Mouse (Mus musculus) liver, embryonic 14.5 days (tissue): ENCODE measurements around the gene Txnip. TPM values are rescaled to one million over a fixed set of nuclear protein-coding genes. Genes with fewer than 3 reads are reported as not detected.

Experiments
- ATAC-seq: fragments of 200-750 bp; cut with Nextera tagmentation; 2 replicates; pipeline ENCODE4 v1.8.0; 2017; ENCODE audit warnings: moderate number of reproducible peaks, mild to moderate bottlenecking, moderate library complexity; ENCODE audit not compliant: insufficient read depth
- DNase-seq, 3 experiments: peaks; one replicate each; pipeline ENCODE4 v3.0.0-alpha.2; 2012 to 2013; ENCODE audit warnings: low read depth in 3 of 3, low spot score in 3 of 3
- H3K27ac ChIP-seq: fragments of 300-500 bp; sonication (generic); 2 replicates; pipeline ENCODE4 v1.5.1; 2014; ENCODE audit warnings: moderate library complexity, mild to moderate bottlenecking, control low read depth, inconsistent platforms
- H3K27me3 ChIP-seq: fragments of 300-500 bp; sonication (generic); 2 replicates; pipeline ENCODE4 v1.6.1; 2014; ENCODE audit warnings: mild to moderate bottlenecking, low read length, moderate library complexity; ENCODE audit not compliant: control insufficient read depth, insufficient read depth
- H3K36me3 ChIP-seq: fragments of 300-500 bp; sonication (generic); replicated peaks from 2 replicates; pipeline ENCODE4 v1.6.1; 2014; ENCODE audit warnings: low read depth; ENCODE audit not compliant: control insufficient read depth, insufficient read depth
- H3K4me1 ChIP-seq, 2 experiments: fragments of 200-500 bp in 1 of 2; fragments of 300-500 bp in 1 of 2; sonication (generic) in 1 of 2; replicated peaks; 2 replicates each; pipeline ENCODE4 v1.6.1; 2012 to 2014; ENCODE audit warnings: antibody characterized with exemption in 1 of 2, inconsistent platforms in 1 of 2, low read length in 1 of 2; ENCODE audit not compliant: control insufficient read depth in 2 of 2, insufficient read depth in 2 of 2
- H3K4me2 ChIP-seq: fragments of 300-500 bp; sonication (generic); 2 replicates; pipeline ENCODE4 v1.6.1; 2014; ENCODE audit warnings: low read depth, mild to moderate bottlenecking, control low read depth, moderate library complexity
- H3K4me3 ChIP-seq, 2 experiments: fragments of 200-500 bp in 1 of 2; fragments of 300-500 bp in 1 of 2; sonication (generic) in 1 of 2; 2 replicates each; pipeline ENCODE4 v1.5.1; 2012 to 2014; ENCODE audit warnings: low read depth in 2 of 2, low read length in 2 of 2, mild to moderate bottlenecking in 2 of 2, control low read depth in 1 of 2, inconsistent platforms in 1 of 2, moderate library complexity in 1 of 2; ENCODE audit not compliant: insufficient read depth in 1 of 2
- H3K9ac ChIP-seq: fragments of 300-500 bp; sonication (generic); replicated peaks from 2 replicates; pipeline ENCODE4 v1.6.1; 2014; ENCODE audit warnings: mild to moderate bottlenecking, control low read depth, moderate library complexity
- H3K9me3 ChIP-seq: fragments of 300-500 bp; sonication (generic); 2 replicates; pipeline ENCODE4 v1.6.1; 2016; ENCODE audit warnings: low read length, mixed read lengths; ENCODE audit not compliant: control insufficient read depth
- CTCF ChIP-seq: IDR thresholded peaks from 2 replicates; pipeline ENCODE4 v1.5.1; 2016; ENCODE audit warnings: antibody characterized with exemption, low read depth, control low read depth
- EP300 ChIP-seq: IDR thresholded peaks from 2 replicates; pipeline ENCODE4 v1.6.1; 2016; ENCODE audit warnings: antibody characterized with exemption, low read depth
- WGBS: fragments of 180-500 bp; shearing (Covaris S2); extraction: QIAGEN DNeasy Blood & Tissue Kit; methylation state at CpG from one replicate; pipeline ENCODE4 v1.1.7; 2014; ENCODE audit not compliant: insufficient replicate concordance; 5-methylcytosine and 5-hydroxymethylcytosine counted together
- polyA plus RNA-seq, 2 experiments: library from polyadenylated mRNA; depleted of rRNA in 1 of 2; stranded (reverse) in 1 of 2; unstranded in 1 of 2; fragments of >200 nt; fragmentation: Nextera tagmentation in 1 of 2; extraction: Ambion mirVana in 1 of 2; gene quantifications; 2 replicates each; pipeline versions ENCODE4 v1.2.1 to v1.2.3; 2012 to 2014

Gene Txnip
- polyA plus RNA-seq, 2 experiments: 32.5 to 42.8 TPM

- no peak for TF ChIP-seq EP300
- 55% methylated on average over 2 of the region's 2 CpGs for WGBS
- Histone ChIP-seq H3K9ac (no peak overlapping the region), H3K9me3 (no peaks in the 10 kb centered on the region), H3K27me3 (no peaks in the 10 kb centered on the region), H3K4me1 (peaks cover 1 to 24% of the 10 kb centered on the region in 2 experiments), H3K27ac (no peak overlapping the region), H3K4me2 (no peak overlapping the region), H3K4me3 (no peak overlapping the region), H3K36me3 (no peaks in the 10 kb centered on the region)
- no peak for DNase-seq
- no peak for ATAC-seq
Measured at GRCm38 (mm10) chr3:96571336-96571735, 13.6 kb downstream of the Txnip start.

DNA sequence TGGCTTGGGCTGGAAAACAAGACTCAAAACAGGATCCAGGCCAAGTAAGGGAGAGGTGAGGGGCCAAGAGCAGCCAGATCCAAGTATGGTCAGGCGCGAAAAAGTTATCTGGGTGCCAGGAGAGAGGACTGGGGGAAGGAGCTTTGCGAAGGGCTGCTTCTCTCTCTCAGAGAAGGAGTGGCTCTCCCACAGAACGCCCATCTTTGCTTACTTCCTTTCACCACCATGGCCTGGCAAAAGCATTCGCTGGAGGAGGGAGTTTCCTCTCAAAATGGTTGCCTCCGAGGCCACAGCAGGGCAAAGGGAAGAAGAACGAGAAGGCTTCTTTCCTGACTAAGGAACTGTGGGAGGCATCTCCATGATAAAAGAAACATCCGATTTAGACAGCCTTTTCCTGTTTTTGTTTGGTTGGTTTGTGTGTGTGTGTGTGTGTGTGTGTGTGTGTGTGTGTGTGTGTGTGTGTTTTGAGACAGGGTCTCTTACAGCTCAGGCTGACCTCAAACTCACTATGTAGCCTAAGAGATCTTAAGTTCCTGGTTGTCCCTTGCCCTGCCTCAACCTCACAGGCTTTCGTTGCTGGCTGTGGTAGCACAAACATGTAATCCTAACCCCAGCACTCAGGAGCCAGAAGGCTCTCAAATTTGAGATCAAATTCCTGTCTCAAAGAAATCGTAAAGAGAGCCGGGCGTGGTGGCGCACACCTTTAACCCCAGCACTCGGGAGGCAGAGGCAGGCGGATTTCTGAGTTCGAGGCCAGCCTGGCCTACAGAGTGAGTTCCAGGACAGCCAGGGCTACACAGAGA, 14.3 kb downstream of the Txnip start:
- no peak for DNase-seq
- no peak for ATAC-seq

DNA sequence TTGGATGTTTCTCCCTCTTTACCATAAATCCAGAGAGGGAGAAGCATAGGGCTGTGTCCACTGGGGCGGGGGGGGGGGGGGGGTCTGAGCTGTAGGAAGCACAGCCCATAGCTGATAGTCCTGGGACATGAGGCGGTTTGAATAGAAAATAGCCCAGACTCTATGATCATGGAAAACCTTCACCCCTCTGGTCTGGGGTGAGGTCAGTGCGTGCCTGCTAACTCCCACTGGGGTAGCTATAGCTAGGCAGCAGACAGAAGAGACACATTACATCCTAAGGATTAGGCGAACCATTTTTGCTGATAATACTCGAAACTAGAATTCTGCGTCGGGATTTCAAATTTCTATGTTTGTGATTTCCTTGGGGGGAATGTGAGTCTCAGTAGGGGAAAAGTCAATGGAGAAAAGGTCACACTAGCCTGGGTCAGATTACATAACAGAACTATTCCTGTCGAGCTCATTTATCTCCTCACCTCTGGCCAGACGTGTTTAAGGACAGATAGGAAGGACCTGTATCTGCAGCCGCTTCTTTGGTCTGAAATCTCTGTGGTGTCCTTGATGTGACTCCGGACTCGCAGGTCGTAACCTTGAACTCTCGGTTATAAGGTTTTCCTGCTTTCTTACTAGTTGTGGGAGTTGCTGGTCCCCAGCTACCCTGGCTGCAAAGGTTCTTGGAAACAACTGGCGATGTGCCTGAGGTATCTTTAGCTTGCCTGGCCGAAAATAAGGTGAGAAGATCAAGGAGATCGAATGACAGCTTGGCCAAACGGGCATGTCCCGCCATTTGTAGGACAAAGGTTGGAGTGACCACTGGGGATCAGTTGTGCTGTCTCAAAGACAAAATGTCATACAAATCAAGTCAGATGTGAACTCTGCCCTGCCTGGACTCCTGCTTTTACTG, 16.1 kb downstream of the Txnip start:
- Histone ChIP-seq H3K4me2 (no peak overlapping the region), H3K9ac (no peak overlapping the region), H3K4me1 (peaks cover 5 to 30% of the 10 kb centered on the region in 2 experiments), H3K27ac (no peak overlapping the region), H3K27me3 (no peaks in the 10 kb centered on the region), H3K9me3 (no peaks in the 10 kb centered on the region), H3K4me3 (no peak overlapping the region), H3K36me3 (no peaks in the 10 kb centered on the region)
- 62% methylated on average over 18 of the region's 19 CpGs for WGBS
- no peak for DNase-seq
- TF ChIP-seq CTCF: no peak
- TF ChIP-seq EP300: no peak
- ATAC-seq: no peak

More for the DNA sequence above, 14.3 kb downstream of the Txnip start:
- Histone ChIP-seq H3K9me3 (no peaks in the 10 kb centered on the region), H3K4me1 (peaks cover 5 to 28% of the 10 kb centered on the region in 2 experiments), H3K36me3 (no peaks in the 10 kb centered on the region), H3K27me3 (no peaks in the 10 kb centered on the region), H3K4me2 (no peak overlapping the region), H3K4me3 (no peak overlapping the region), H3K9ac (no peak overlapping the region), H3K27ac (no peak overlapping the region)
- WGBS: 53% methylated on average over 16 of the region's 16 CpGs
- TF ChIP-seq CTCF: no peak
- TF ChIP-seq EP300: no peak

GRCm38 (mm10) chr3:96575272-96575984, 17.7 kb downstream of the Txnip start:
- TF ChIP-seq EP300 (no peak), CTCF (no peak)
- WGBS: 83% methylated on average over 8 of the region's 8 CpGs
- H3K4me2 ChIP-seq: no peak overlapping the region
- ATAC-seq (no peak), DNase-seq (no peak)
- no peaks in the 10 kb centered on the region for H3K36me3 ChIP-seq
- H3K4me3 ChIP-seq: no peak overlapping the region
- no peaks in the 10 kb centered on the region for H3K27me3 ChIP-seq
- no peaks in the 10 kb centered on the region for H3K9me3 ChIP-seq
- H3K27ac ChIP-seq: no peak overlapping the region
- no peak overlapping the region for H3K9ac ChIP-seq
- peaks cover 9 to 34% of the 10 kb centered on the region in 2 experiments for H3K4me1 ChIP-seq
